Comparison of ENCODE assay signal across 18 mouse cellular contexts in genomic region chr1:53060499-53060898, GRCm38 (mm10). TPM values are rescaled to one million over a fixed set of nuclear protein-coding genes. Genes with fewer than 3 reads are reported as not detected.
DNase-seq lines count a peak whose midpoint lies in the region; ATAC-seq and TF ChIP-seq lines count a peak whose summit lies in the region.
"Had no signal": no experiment of that assay in that cellular context is flagged by ENCODE, and none has a peak within 500 bp of the region (broad histone marks: within the 10 kb centered on the region; RNA-seq: fewer than 3 reads in every experiment).

No protein-coding gene starts in this region.

- no peak for ATAC-seq in heart, embryonic 13.5 days (ENCODE audit: extremely low read depth, insufficient number of reproducible peaks, low FRiP score, low TSS enrichment)
- no peak for ATAC-seq in neural tube, embryonic 15.5 days (ENCODE audit: low FRiP score)
- peak; percentile 66 for ATAC-seq in midbrain, embryonic 12.5 days (ENCODE audit: low FRiP score, low read depth)
- ATAC-seq in intestine, postnatal 0 days = no peak
- ATAC-seq in granulocyte monocyte progenitor cell, adult 5-6 weeks (replicated peaks; ENCODE audit: poor library complexity, severe bottlenecking) = no peak

- no peaks in the 10 kb centered on the region for H3K9me3 ChIP-seq in heart, embryonic 13.5 days
- no peaks in the 10 kb centered on the region for H3K9me3 ChIP-seq in neural tube, embryonic 15.5 days (replicated peaks)
- no peaks in the 10 kb centered on the region for H3K9me3 ChIP-seq in midbrain, embryonic 12.5 days
- no peaks in the 10 kb centered on the region for H3K9me3 ChIP-seq in intestine, postnatal 0 days (ENCODE audit: control insufficient read depth)
- H3K9me3 ChIP-seq: embryonic facial prominence, embryonic 12.5 days; hindbrain, embryonic 15.5 days; limb, embryonic 15.5 days had no signal

- H3K4me2 ChIP-seq in heart, embryonic 13.5 days = peak overlapping the region; percentile 29
- no peak overlapping the region for H3K4me2 ChIP-seq in neural tube, embryonic 15.5 days
- H3K4me2 ChIP-seq in midbrain, embryonic 12.5 days (replicated peaks) = no peak overlapping the region
- H3K4me2 ChIP-seq in intestine, postnatal 0 days (replicated peaks; ENCODE audit: low read depth) = no peak overlapping the region
- H3K4me2 ChIP-seq: embryonic facial prominence, embryonic 12.5 days; hindbrain, embryonic 15.5 days; limb, embryonic 15.5 days had no signal

- H3K4me3 ChIP-seq in heart, embryonic 13.5 days = no peak overlapping the region
- H3K4me3 ChIP-seq in neural tube, embryonic 15.5 days (replicated peaks) = no peak overlapping the region
- no peak overlapping the region for H3K4me3 ChIP-seq in midbrain, embryonic 12.5 days
- H3K4me3 ChIP-seq in intestine, postnatal 0 days (ENCODE audit: low read depth, low read length) = no peak overlapping the region
- H3K4me3 ChIP-seq: embryonic facial prominence, embryonic 12.5 days; hindbrain, embryonic 15.5 days; limb, embryonic 15.5 days had no signal

- no peak for DNase-seq in heart, adult 8-10 months (ENCODE audit: low spot score)
- peak; percentile 19 for DNase-seq in neural tube, embryonic 10.5 days (ENCODE audit: extremely low spot score, low spot score)
- peak; percentile 31 for DNase-seq in retina, postnatal 1 day
- DNase-seq: cerebellum, adult 9-10 months; gastrocnemius, postnatal 25 days; kidney, adult 2 months; kidney, postnatal 36 days; thymus, adult 2 months had no signal

- H3K4me1 ChIP-seq in heart, embryonic 13.5 days = peaks cover 26% of the 10 kb centered on the region
- H3K4me1 ChIP-seq in neural tube, embryonic 15.5 days = peaks cover 8% of the 10 kb centered on the region
- peaks cover 5% of the 10 kb centered on the region; the same call in 1 of the 2 replicates for H3K4me1 ChIP-seq in midbrain, embryonic 12.5 days
- no peaks in the 10 kb centered on the region for H3K4me1 ChIP-seq in intestine, postnatal 0 days (replicated peaks; ENCODE audit: control insufficient read depth, insufficient read depth, low read length)

- WGBS in heart, embryonic 13.5 days = 39% methylated on average over 8 of the region's 8 CpGs
- WGBS in neural tube, embryonic 15.5 days = 25% methylated on average over 8 of the region's 8 CpGs
- 29% methylated on average over 8 of the region's 8 CpGs for WGBS in midbrain, embryonic 12.5 days
- 66% methylated on average over 8 of the region's 8 CpGs for WGBS in intestine, postnatal 0 days

- no peaks in the 10 kb centered on the region for H3K36me3 ChIP-seq in heart, embryonic 13.5 days
- no peaks in the 10 kb centered on the region for H3K36me3 ChIP-seq in neural tube, embryonic 15.5 days
- H3K36me3 ChIP-seq in midbrain, embryonic 12.5 days = no peaks in the 10 kb centered on the region
- H3K36me3 ChIP-seq in intestine, postnatal 0 days (ENCODE audit: control insufficient read depth, insufficient read depth) = no peaks in the 10 kb centered on the region
- H3K36me3 ChIP-seq: embryonic facial prominence, embryonic 12.5 days; hindbrain, embryonic 15.5 days; limb, embryonic 15.5 days had no signal

- no peak for TF ChIP-seq CTCF in intestine, postnatal 0 days (IDR thresholded peaks at IDR 0.05; ENCODE audit: low read depth)

- H3K27ac ChIP-seq in heart, embryonic 13.5 days (replicated peaks) = peak overlapping the region; percentile 56; the same call in 1 of the 2 replicates
- H3K27ac ChIP-seq in neural tube, embryonic 15.5 days (replicated peaks) = no peak overlapping the region
- no peak overlapping the region for H3K27ac ChIP-seq in midbrain, embryonic 12.5 days (replicated peaks)
- H3K27ac ChIP-seq in intestine, postnatal 0 days (ENCODE audit: low read depth, low read length) = no peak overlapping the region
- H3K27ac ChIP-seq: embryonic facial prominence, embryonic 12.5 days; hindbrain, embryonic 15.5 days; limb, embryonic 15.5 days had no signal

- H3K9ac ChIP-seq in heart, embryonic 13.5 days = peak overlapping the region; percentile 62; the same call in 1 of the 2 replicates
- no peak overlapping the region for H3K9ac ChIP-seq in neural tube, embryonic 15.5 days (replicated peaks)
- H3K9ac ChIP-seq in midbrain, embryonic 12.5 days (replicated peaks) = no peak overlapping the region
- no peak overlapping the region for H3K9ac ChIP-seq in intestine, postnatal 0 days (ENCODE audit: low read depth, low read length)
- H3K9ac ChIP-seq: embryonic facial prominence, embryonic 12.5 days; hindbrain, embryonic 15.5 days; limb, embryonic 15.5 days had no signal

- H3K27me3 ChIP-seq in heart, embryonic 13.5 days (replicated peaks) = no peaks in the 10 kb centered on the region
- no peaks in the 10 kb centered on the region for H3K27me3 ChIP-seq in neural tube, embryonic 15.5 days (replicated peaks)
- no peaks in the 10 kb centered on the region for H3K27me3 ChIP-seq in midbrain, embryonic 12.5 days
- no peaks in the 10 kb centered on the region for H3K27me3 ChIP-seq in intestine, postnatal 0 days (replicated peaks; ENCODE audit: control insufficient read depth, insufficient read depth, low read length)
- H3K27me3 ChIP-seq: embryonic facial prominence, embryonic 12.5 days; hindbrain, embryonic 15.5 days; limb, embryonic 15.5 days had no signal

RNA-seq across cellular contexts. Expression of gene Mstn, which starts 0.9 kb away (rescaled TPM):
- polyA plus RNA-seq in heart, embryonic 13.5 days (2015; fragmentation: Nextera tagmentation; extraction: Ambion mirVana) = 4.8 and 5.1 TPM in 2 replicates
- total RNA-seq in heart, adult 8-10 months (2022) = 1 to 10 TPM in 2 of 4 experiments, under 1 TPM in 2; 0.14 to 1.1 (median 0.64) TPM
- polyA plus RNA-seq in neural tube, embryonic 15.5 days (2015; fragmentation: Nextera tagmentation; extraction: Ambion mirVana) = 0.74 and 0.81 TPM in 2 replicates
- polyA plus RNA-seq in midbrain, embryonic 12.5 days (2016; fragmentation: Nextera tagmentation; extraction: Ambion mirVana) = 0.16 and 0.17 TPM in 2 replicates
- polyA plus RNA-seq in intestine, postnatal 0 days (2015; fragmentation: Nextera tagmentation; extraction: Ambion mirVana) = 0.07 and 0.17 TPM in 2 replicates
- not detected in 2 replicates for total RNA-seq in granulocyte monocyte progenitor cell, adult 5-6 weeks (2014; fragmentation: Nextera tagmentation)
- not detected in 2 replicates for total RNA-seq in granulocyte monocyte progenitor cell, adult 5-6 weeks (2017)
- total RNA-seq: adrenal gland, adult 18-20 months; megakaryocyte-erythroid progenitor cell, adult 5-6 weeks had no signal

RNA-seq across cellular contexts. Expression of gene 1700019D03Rik, which starts 40.5 kb away (rescaled TPM):
- 1.6 TPM in 2 replicates for polyA plus RNA-seq in heart, embryonic 13.5 days (2015; fragmentation: Nextera tagmentation; extraction: Ambion mirVana)
- total RNA-seq in heart, adult 8-10 months (2022) = 1 to 10 TPM in 2 of 4 experiments, under 1 TPM in 2; 0.84 to 2.3 (median 0.94) TPM
- 5.3 and 5.7 TPM in 2 replicates for polyA plus RNA-seq in neural tube, embryonic 15.5 days (2015; fragmentation: Nextera tagmentation; extraction: Ambion mirVana)
- polyA plus RNA-seq in midbrain, embryonic 12.5 days (2016; fragmentation: Nextera tagmentation; extraction: Ambion mirVana) = 3.1 and 3.6 TPM in 2 replicates
- 30.5 and 30.7 TPM in 2 replicates for polyA plus RNA-seq in intestine, postnatal 0 days (2015; fragmentation: Nextera tagmentation; extraction: Ambion mirVana)
- total RNA-seq in granulocyte monocyte progenitor cell, adult 5-6 weeks (2014; fragmentation: Nextera tagmentation) = 2.4 TPM in 1 of 2 replicates, not detected in the other
- total RNA-seq in granulocyte monocyte progenitor cell, adult 5-6 weeks (2017) = not detected in 2 replicates
- total RNA-seq: megakaryocyte-erythroid progenitor cell, adult 5-6 weeks had no signal
